Mouse (Mus musculus) CD4-positive, CD25-positive, alpha-beta regulatory T cell, adult 2 months (primary cell): ENCODE measurements around the gene Clstn3.
"Not testable (repeated sequence)": the region's sequence is repeated elsewhere in the genome, so short reads cannot be mapped to it uniquely, and the experiment has no call there.

ENCODE experiments used
- DNase-seq: peaks from one replicate; pipeline ENCODE4 v3.0.0-alpha.2; 2012; ENCODE audit warnings: low read depth, low spot score

The Clstn3 gene

GRCm38 (mm10) chr6:124448959-124449667 is 15.5 kb downstream of the Clstn3 start:
- DNase-seq: no peak

GRCm38 (mm10) chr6:124448186-124448852 is 16.3 kb downstream of the Clstn3 start:
- peak; percentile 28 for DNase-seq

- DNase-seq: no peak
Observed at GRCm38 (mm10) chr6:124447356-124447755, 17.2 kb downstream of the Clstn3 start.

GRCm38 (mm10) chr6:124446459-124446858 is 18.1 kb downstream of the Clstn3 start:
- no peak for DNase-seq

GRCm38 (mm10) chr6:124446024-124446423 is 18.6 kb downstream of the Clstn3 start:
- no peak for DNase-seq

GRCm38 (mm10) chr6:124443338-124443737 is 21.3 kb downstream of the Clstn3 start:
- no peak for DNase-seq

- no peak for DNase-seq
Observed at GRCm38 (mm10) chr6:124436245-124436644, 28.3 kb downstream of the Clstn3 start.

GRCm38 (mm10) chr6:124435173-124435572 is 29.4 kb downstream of the Clstn3 start:
- no peak for DNase-seq

- no peak for DNase-seq
Observed at GRCm38 (mm10) chr6:124433688-124434324, 30.8 kb downstream of the Clstn3 start.

- DNase-seq: no peak
Observed at GRCm38 (mm10) chr6:124430784-124431495, 33.7 kb downstream of the Clstn3 start.

- DNase-seq: no peak
Observed at GRCm38 (mm10) chr6:124430379-124430778, 34.2 kb downstream of the Clstn3 start.

GRCm38 (mm10) chr6:124427791-124428576 is 36.6 kb downstream of the Clstn3 start:
- no peak for DNase-seq

GRCm38 (mm10) chr6:124427289-124427688 is 37.3 kb downstream of the Clstn3 start:
- DNase-seq: no peak

GRCm38 (mm10) chr6:124426604-124427003 is 38.0 kb downstream of the Clstn3 start:
- DNase-seq: no peak

- DNase-seq: no peak
Observed at GRCm38 (mm10) chr6:124425523-124425922, 39.1 kb downstream of the Clstn3 start.

GRCm38 (mm10) chr6:124425042-124425441 is 39.6 kb downstream of the Clstn3 start:
- not testable (repeated sequence) for DNase-seq

- no peak for DNase-seq
Observed at GRCm38 (mm10) chr6:124424068-124424498, 40.5 kb downstream of the Clstn3 start.

- no peak for DNase-seq
Observed at GRCm38 (mm10) chr6:124418686-124419085, 45.9 kb downstream of the Clstn3 start.

- peak; percentile 87 for DNase-seq
Observed at GRCm38 (mm10) chr6:124415347-124416088, 49.1 kb downstream of the Clstn3 start.

GRCm38 (mm10) chr6:124414927-124415325 is 49.7 kb downstream of the Clstn3 start, which contains the start of gene Pex5:
Gene Pex5, minus strand, starts transcription at chr6:124415067.
- DNase-seq: peak; percentile 95
